Mouse (Mus musculus) urinary bladder, postnatal 10 days (tissue): ENCODE results near the gene Mnd1.

ENCODE experiments used
- DNase-seq: peaks from one replicate; pipeline ENCODE4 v3.0.0; 2022; ENCODE audit warnings: low spot score

The Mnd1 gene

GRCm38 (mm10) chr3:84157559-84158350 is 2.2 kb upstream of the Mnd1 start:
- DNase-seq: no peak

- no peak for DNase-seq
These were observed 1.4 kb upstream of the Mnd1 start for GRCm38 (mm10) chr3:84157011-84157410.

- no peak for DNase-seq
These were observed 519 bp upstream of the Mnd1 start for GRCm38 (mm10) chr3:84156105-84156504.

- no peak for DNase-seq
These were observed 440 bp downstream of the Mnd1 start for GRCm38 (mm10) chr3:84155146-84155545.

- DNase-seq: no peak
These were observed 855 bp downstream of the Mnd1 start for GRCm38 (mm10) chr3:84154721-84155141.

GRCm38 (mm10) chr3:84149831-84150230 is 5.8 kb downstream of the Mnd1 start:
- no peak for DNase-seq

- no peak for DNase-seq
These were observed 14.6 kb downstream of the Mnd1 start for GRCm38 (mm10) chr3:84140947-84141346.

GRCm38 (mm10) chr3:84136509-84136908 is 19.1 kb downstream of the Mnd1 start:
- DNase-seq: no peak

- DNase-seq: no peak
These were observed 19.7 kb downstream of the Mnd1 start for GRCm38 (mm10) chr3:84135933-84136332.

GRCm38 (mm10) chr3:84135387-84135786 is 20.2 kb downstream of the Mnd1 start:
- DNase-seq: no peak

- no peak for DNase-seq
These were observed 24.2 kb downstream of the Mnd1 start for GRCm38 (mm10) chr3:84131369-84131768.

GRCm38 (mm10) chr3:84130776-84131175 is 24.8 kb downstream of the Mnd1 start:
- no peak for DNase-seq

GRCm38 (mm10) chr3:84128871-84129870 is 26.4 kb downstream of the Mnd1 start:
- no peak for DNase-seq

GRCm38 (mm10) chr3:84127431-84127830 is 28.2 kb downstream of the Mnd1 start:
- no peak for DNase-seq

- no peak for DNase-seq
These were observed 28.9 kb downstream of the Mnd1 start for GRCm38 (mm10) chr3:84126721-84127120.

- no peak for DNase-seq
These were observed 29.8 kb downstream of the Mnd1 start for GRCm38 (mm10) chr3:84125704-84126289.

GRCm38 (mm10) chr3:84123461-84123860 is 32.1 kb downstream of the Mnd1 start:
- DNase-seq: no peak

GRCm38 (mm10) chr3:84118718-84119117 is 36.9 kb downstream of the Mnd1 start:
- DNase-seq: no peak

- no peak for DNase-seq
These were observed 37.4 kb downstream of the Mnd1 start for GRCm38 (mm10) chr3:84118178-84118577.

GRCm38 (mm10) chr3:84108614-84109013 is 47.0 kb downstream of the Mnd1 start:
- DNase-seq: no peak

GRCm38 (mm10) chr3:84106106-84106505 is 49.5 kb downstream of the Mnd1 start:
- no peak for DNase-seq

GRCm38 (mm10) chr3:84103536-84103935 is 52.0 kb downstream of the Mnd1 start:
- no peak for DNase-seq
